Mouse (Mus musculus): Measurements from ENCODE around the gene Mthfd2. TPM values are rescaled to one million over a fixed set of nuclear protein-coding genes. Genes with fewer than 3 reads are reported as not detected.
"Not testable (repeated sequence)": the region's sequence is repeated elsewhere in the genome, so short reads cannot be mapped to it uniquely, and the experiment has no call there.

Gene Mthfd2
- 1 to 10 TPM; 5.3 to 8.7 (median 7.0) TPM for total RNA-seq (2022)

GRCm38 (mm10) chr6:83325525-83326393 lies at the start of gene Mthfd2, which contains the start of gene Mob1a:
Mthfd2 (minus strand) TSS chr6:83325908.
Mob1a (plus strand) TSS chr6:83326016.
- DNase-seq (ENCODE audit: low spot score in 2 of 2): peak; percentile 86 to 93

- DNase-seq (ENCODE audit: low spot score in 2 of 2): no peak
These were observed 48.1 kb upstream of the Mthfd2 start for GRCm38 (mm10) chr6:83373704-83374300.

- no peak for DNase-seq (ENCODE audit: low spot score in 2 of 2)
These were observed 45.6 kb upstream of the Mthfd2 start for GRCm38 (mm10) chr6:83371350-83371749.

GRCm38 (mm10) chr6:83370316-83370965 lies 44.7 kb upstream of the Mthfd2 start:
- no peak for DNase-seq (ENCODE audit: low spot score in 2 of 2)

GRCm38 (mm10) chr6:83363075-83363474 lies 37.4 kb upstream of the Mthfd2 start:
- no peak for DNase-seq (ENCODE audit: low spot score in 2 of 2)

GRCm38 (mm10) chr6:83361523-83362248 lies 36.0 kb upstream of the Mthfd2 start:
- DNase-seq (ENCODE audit: low spot score in 2 of 2): no peak

- no peak for DNase-seq (ENCODE audit: low spot score in 2 of 2)
These were observed 31.7 kb upstream of the Mthfd2 start for GRCm38 (mm10) chr6:83357436-83357835.

GRCm38 (mm10) chr6:83356569-83357138 lies 30.9 kb upstream of the Mthfd2 start:
- DNase-seq (ENCODE audit: low spot score in 2 of 2): peak in 1 of 2 experiments; percentile 84

GRCm38 (mm10) chr6:83354856-83355781 lies 29.4 kb upstream of the Mthfd2 start:
- no peak for DNase-seq (ENCODE audit: low spot score in 2 of 2)

- no peak for DNase-seq (ENCODE audit: low spot score in 2 of 2)
These were observed 27.1 kb upstream of the Mthfd2 start for GRCm38 (mm10) chr6:83352666-83353410.

GRCm38 (mm10) chr6:83351490-83352160 lies 25.9 kb upstream of the Mthfd2 start:
- DNase-seq (ENCODE audit: low spot score in 2 of 2): no peak

- DNase-seq (ENCODE audit: low spot score in 2 of 2): no peak
These were observed 25.2 kb upstream of the Mthfd2 start for GRCm38 (mm10) chr6:83350851-83351405.

- no peak for DNase-seq (ENCODE audit: low spot score in 2 of 2)
These were observed 24.5 kb upstream of the Mthfd2 start for GRCm38 (mm10) chr6:83350172-83350571.

- DNase-seq (ENCODE audit: low spot score in 2 of 2): peak; percentile 75 to 87
These were observed 23.7 kb upstream of the Mthfd2 start for GRCm38 (mm10) chr6:83349274-83349958.

GRCm38 (mm10) chr6:83348873-83349272 lies 23.2 kb upstream of the Mthfd2 start, which contains the start of gene Bola3:
Bola3 (plus strand) TSS chr6:83349147.
- DNase-seq (ENCODE audit: low spot score in 2 of 2): no peak

GRCm38 (mm10) chr6:83347916-83348315 lies 22.2 kb upstream of the Mthfd2 start:
- no peak for DNase-seq (ENCODE audit: low spot score in 2 of 2)

GRCm38 (mm10) chr6:83345285-83345684 lies 19.6 kb upstream of the Mthfd2 start:
- DNase-seq (ENCODE audit: low spot score in 2 of 2): not testable (repeated sequence)

- no peak for DNase-seq (ENCODE audit: low spot score in 2 of 2)
These were observed 17.2 kb upstream of the Mthfd2 start for GRCm38 (mm10) chr6:83342957-83343356.
